Mouse (Mus musculus) myocyte (in vitro differentiated cells): ENCODE data around the gene Bud13.

Experiments used
- E2F4 ChIP-seq: IDR thresholded peaks from one replicate; pipeline ENCODE4 v1.6.1; 2011; ENCODE audit warnings: mild to moderate bottlenecking, control low read depth, moderate library complexity; ENCODE audit not compliant: insufficient read depth
- MAX ChIP-seq: IDR thresholded peaks from one replicate; pipeline ENCODE4 v1.6.1; 2011; ENCODE audit warnings: low read depth, mild to moderate bottlenecking, control low read depth
- MYOD1 ChIP-seq, 3 experiments: IDR thresholded peaks; one replicate each; pipeline ENCODE4 v1.6.1; 2011; ENCODE audit warnings: control low read depth in 2 of 3, low read depth in 2 of 3, mild to moderate bottlenecking in 2 of 3, moderate library complexity in 1 of 3; ENCODE audit not compliant: insufficient read length in 2 of 3, control insufficient read depth in 1 of 3
- MYOG ChIP-seq, 3 experiments: IDR thresholded peaks; one replicate each; pipeline ENCODE4 v1.6.1; 2011; ENCODE audit warnings: control low read depth in 2 of 3, low read depth in 2 of 3, mild to moderate bottlenecking in 2 of 3; ENCODE audit not compliant: insufficient read length in 2 of 3, control insufficient read depth in 1 of 3, insufficient read depth in 1 of 3
- POLR2A ChIP-seq: IDR thresholded peaks from one replicate; pipeline ENCODE4 v1.6.1; 2011; ENCODE audit warnings: low read depth, mild to moderate bottlenecking, control low read depth, moderate library complexity; ENCODE audit not compliant: insufficient read length
- POLR2AphosphoS2 ChIP-seq: IDR thresholded peaks from one replicate; pipeline ENCODE4 v1.6.1; 2011; ENCODE audit warnings: low read depth, control low read depth; ENCODE audit not compliant: insufficient read length
- REST ChIP-seq: IDR thresholded peaks from one replicate; pipeline ENCODE4 v1.6.1; 2011; ENCODE audit warnings: mild to moderate bottlenecking, control low read depth, moderate library complexity; ENCODE audit not compliant: insufficient read depth, insufficient read length
- TCF12 ChIP-seq: IDR thresholded peaks from one replicate; pipeline ENCODE4 v1.6.1; 2011; ENCODE audit warnings: mild to moderate bottlenecking, control low read depth; ENCODE audit not compliant: poor library complexity, insufficient read depth, severe bottlenecking
- USF1 ChIP-seq: IDR thresholded peaks from one replicate; pipeline ENCODE4 v1.6.1; 2011; ENCODE audit warnings: low read depth, mild to moderate bottlenecking, control low read depth, moderate library complexity

DNA sequence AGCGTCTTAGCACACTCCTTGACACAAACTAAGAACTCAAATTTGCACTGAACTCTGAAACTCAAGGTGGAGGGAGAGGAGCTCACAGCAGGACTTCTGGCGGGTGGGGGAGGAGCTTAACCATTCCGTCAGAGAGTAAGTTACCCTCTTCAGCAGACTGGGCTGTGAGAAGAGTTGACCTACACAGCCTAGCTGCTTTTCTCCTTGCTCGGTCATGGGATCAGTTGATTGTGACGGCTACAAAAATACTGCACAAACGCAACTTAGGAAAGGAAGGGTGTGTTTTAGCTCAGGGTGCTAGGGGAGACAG lies 47.7 kb downstream of the Bud13 start:
- no peak for TF ChIP-seq USF1
- TF ChIP-seq E2F4: no peak
- no peak for TF ChIP-seq TCF12
- TF ChIP-seq MAX: no peak
- no peak for TF ChIP-seq POLR2A
- TF ChIP-seq REST: no peak
- no peak for TF ChIP-seq POLR2AphosphoS2
- TF ChIP-seq MYOD1 (IDR thresholded peaks at IDR 0.05; ENCODE audit: control insufficient read depth in 1 of 3, insufficient read length in 2 of 3, low read depth in 2 of 3): no peak
- TF ChIP-seq MYOG (IDR thresholded peaks at IDR 0.05; ENCODE audit: control insufficient read depth in 1 of 3, insufficient read depth in 1 of 3, insufficient read length in 2 of 3, low read depth in 2 of 3): no peak
